Mouse (Mus musculus) heart, adult 2 months (tissue): ENCODE results near the gene Med20. TPM values are rescaled to one million over a fixed set of nuclear protein-coding genes. Genes with fewer than 3 reads are reported as not detected.
"Not testable (repeated sequence)": the region's sequence is repeated elsewhere in the genome, so short reads cannot be mapped to it uniquely, and the experiment has no call there.

Source experiments
- DNase-seq, 2 experiments: peaks; one replicate each; pipeline ENCODE4 v3.0.0; 2021
- H3K27ac ChIP-seq: fragments of 200-600 bp; 2 replicates; pipeline ENCODE4 v1.8.1; 2022
- H3K27me3 ChIP-seq: fragments of 200-500 bp; 2 replicates; pipeline ENCODE4 v1.6.1; 2012; ENCODE audit warnings: mild to moderate bottlenecking, low read length, inconsistent platforms, mixed read lengths; ENCODE audit not compliant: control insufficient read depth, insufficient read depth
- H3K36me3 ChIP-seq: fragments of 200-500 bp; 2 replicates; pipeline ENCODE4 v1.6.1; 2012; ENCODE audit warnings: low read length, inconsistent platforms; ENCODE audit not compliant: control insufficient read depth, insufficient read depth
- H3K4me1 ChIP-seq: fragments of 200-500 bp; 2 replicates; pipeline ENCODE4 v1.6.1; 2011; ENCODE audit warnings: low read length; ENCODE audit not compliant: control insufficient read depth, insufficient read depth
- H3K4me3 ChIP-seq: fragments of 200-600 bp; 2 replicates; pipeline ENCODE4 v1.8.1; 2022
- H3K79me2 ChIP-seq: fragments of 200-500 bp; replicated peaks from 2 replicates; pipeline ENCODE4 v1.6.1; 2012; ENCODE audit warnings: mild to moderate bottlenecking, inconsistent platforms, low read length, moderate library complexity, mixed read lengths; ENCODE audit not compliant: control insufficient read depth, insufficient read depth
- H3K9ac ChIP-seq: fragments of 200-500 bp; 2 replicates; pipeline ENCODE4 v1.6.1; 2012; ENCODE audit warnings: low read depth, mild to moderate bottlenecking, control low read depth, inconsistent platforms, low read length, mixed read lengths
- CTCF ChIP-seq: fragments of 200-600 bp; IDR thresholded peaks from 2 replicates; pipeline ENCODE4 v1.8.1; 2022; ENCODE audit warnings: antibody characterized with exemption, mild to moderate bottlenecking, moderate library complexity
- EP300 ChIP-seq: fragments of 200-500 bp; IDR thresholded peaks from 2 replicates; pipeline ENCODE4 v1.6.1; 2011; ENCODE audit warnings: low read depth, low read length, control low read depth; ENCODE audit not compliant: insufficient read depth
- POLR2A ChIP-seq: fragments of 200-500 bp; IDR thresholded peaks from 2 replicates; pipeline ENCODE4 v1.6.1; 2011; ENCODE audit warnings: mild to moderate bottlenecking, low read depth, low read length, control low read depth; ENCODE audit not compliant: insufficient read depth
- WGBS: fragments of 180-500 bp; shearing (Covaris S2); methylation state at CpG from one replicate; pipeline ENCODE4 v1.1.7; 2018; 5-methylcytosine and 5-hydroxymethylcytosine counted together
- intact Hi-C: fragments of 180-260 bp; cut with DNase I; formaldehyde crosslinking; loops from one replicate; pipeline ENCODE4 v1.15.1; 2025
- polyA plus RNA-seq: library from polyadenylated mRNA; depleted of rRNA; stranded (reverse); fragments of >200 nt; gene quantifications from 2 replicates; pipeline ENCODE4 v1.2.3, GENCODE M21; 2012
- total RNA-seq, 2 experiments: library from RNA; stranded (reverse); gene quantifications; 2 replicates each; pipeline ENCODE4 v1.2.3; 2021

Med20 gene
- total and polyA plus RNA-seq, 3 experiments, result 13.5 to 17.4 (median 15.0) TPM

DNA sequence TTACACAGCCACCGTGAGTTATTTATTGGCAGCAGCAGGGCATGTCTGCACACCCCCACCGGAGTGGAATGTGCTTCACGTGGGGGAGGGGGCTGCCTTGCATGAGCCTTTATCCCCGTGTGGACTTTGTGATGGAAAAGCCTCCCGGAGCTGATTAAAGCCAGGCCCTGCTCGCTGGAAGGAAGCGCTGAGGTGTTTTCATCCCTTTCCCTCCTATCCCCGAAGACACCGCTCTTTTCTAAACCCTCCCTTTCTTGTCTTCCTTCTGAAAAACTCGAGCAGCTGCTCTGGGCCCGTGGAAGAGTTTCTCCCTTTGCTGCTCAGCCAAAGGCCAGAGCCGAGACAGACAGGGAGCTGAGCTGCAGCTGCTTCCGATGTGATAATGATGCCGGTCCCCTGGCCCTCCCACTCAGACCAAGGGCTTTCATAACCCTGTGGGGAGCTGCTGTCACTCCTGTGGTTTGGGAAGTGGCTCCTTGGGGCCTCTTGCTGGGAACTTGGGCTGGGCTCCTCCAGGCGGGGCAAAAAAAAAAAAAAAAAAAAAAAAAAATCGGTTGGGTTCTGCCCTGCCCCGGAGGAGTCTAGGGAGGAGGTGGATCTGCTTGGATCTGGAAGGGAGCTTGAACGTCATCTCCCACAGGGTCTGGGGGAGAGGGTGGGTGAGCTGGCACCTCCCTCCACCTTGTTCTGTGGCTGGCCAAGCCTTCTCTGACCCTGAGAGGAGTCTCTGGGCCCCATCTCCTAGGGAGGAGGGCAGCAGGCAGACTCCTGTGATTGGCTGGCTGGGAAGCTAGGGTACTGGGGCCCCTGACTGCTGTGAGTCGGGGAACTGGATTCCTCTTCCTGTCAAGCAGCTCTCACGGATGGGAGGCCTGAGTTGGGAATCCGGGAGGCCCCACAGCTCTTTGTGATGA, 15.9 kb upstream of the Med20 start:
- TF ChIP-seq EP300 (0 out of 2 replicates have a peak, but pooled peaks have one; percentile 27), POLR2A (0 out of 2 replicates have a peak, but pooled peaks have one; percentile 35), CTCF (no peak)
- peaks cover 3% of the 10 kb centered on the region; the same call in 1 of the 2 replicates for H3K36me3 ChIP-seq
- DNase-seq, result peak; percentile 73 to 80
- H3K9ac ChIP-seq, result peak overlapping the region; percentile 68
- H3K27ac ChIP-seq, result peak overlapping the region; percentile 91
- H3K79me2 ChIP-seq, result no peaks in the 10 kb centered on the region; the same call in 1 of the 2 replicates
- no peaks in the 10 kb centered on the region for H3K27me3 ChIP-seq
- peak overlapping the region; percentile 86 for H3K4me3 ChIP-seq
- intact Hi-C loops, result no loop called here
- H3K4me1 ChIP-seq, result peaks cover 16% of the 10 kb centered on the region
- 18% methylated on average over 21 of the region's 21 CpGs for WGBS

DNA sequence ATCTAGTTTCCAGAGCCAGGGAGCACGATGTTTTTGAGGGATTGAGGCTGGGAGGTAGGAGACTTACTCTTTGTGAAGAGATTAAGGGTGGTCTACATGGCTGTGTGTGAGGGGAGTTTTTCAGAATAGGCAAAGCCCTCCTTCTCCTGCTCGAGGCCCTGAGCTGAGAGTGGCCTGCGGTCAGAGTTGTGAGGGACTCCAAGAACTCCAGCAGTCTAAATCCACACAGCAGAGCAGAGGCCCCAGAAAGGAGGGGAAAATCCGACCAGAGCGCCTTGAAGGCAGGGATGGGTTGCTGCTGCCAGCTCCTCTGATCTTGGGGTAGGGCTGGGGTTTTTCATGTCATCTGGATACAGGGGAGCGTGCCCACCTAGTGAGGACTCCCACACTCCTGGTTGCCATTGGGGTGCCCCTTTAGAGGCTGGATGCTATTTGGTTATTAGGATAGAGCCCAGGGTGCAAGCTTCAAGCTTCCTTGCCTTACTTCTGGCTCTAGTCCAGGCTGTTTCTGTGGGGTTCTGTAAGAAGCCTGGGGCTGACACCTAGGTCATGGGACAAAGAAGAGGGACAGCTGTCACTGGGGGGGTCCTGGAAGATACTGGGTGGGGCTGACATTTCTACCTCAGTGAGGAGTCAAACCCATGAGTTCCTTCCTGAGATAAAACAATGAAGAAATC, 15.1 kb upstream of the Med20 start:
- WGBS, result 47% methylated on average over 6 of the region's 6 CpGs
- peak in 1 of 2 experiments; percentile 42 for DNase-seq
- TF ChIP-seq CTCF (no peak), EP300 (no peak), POLR2A (no peak)
- Histone ChIP-seq H3K79me2 (no peaks in the 10 kb centered on the region; the same call in 1 of the 2 replicates), H3K4me3 (no peak overlapping the region), H3K36me3 (peaks cover 3% of the 10 kb centered on the region; the same call in 1 of the 2 replicates), H3K4me1 (peaks cover 16% of the 10 kb centered on the region), H3K27ac (peak overlapping the region; percentile 91), H3K27me3 (no peaks in the 10 kb centered on the region), H3K9ac (no peak overlapping the region)
- intact Hi-C loops, result no loop called here

DNA sequence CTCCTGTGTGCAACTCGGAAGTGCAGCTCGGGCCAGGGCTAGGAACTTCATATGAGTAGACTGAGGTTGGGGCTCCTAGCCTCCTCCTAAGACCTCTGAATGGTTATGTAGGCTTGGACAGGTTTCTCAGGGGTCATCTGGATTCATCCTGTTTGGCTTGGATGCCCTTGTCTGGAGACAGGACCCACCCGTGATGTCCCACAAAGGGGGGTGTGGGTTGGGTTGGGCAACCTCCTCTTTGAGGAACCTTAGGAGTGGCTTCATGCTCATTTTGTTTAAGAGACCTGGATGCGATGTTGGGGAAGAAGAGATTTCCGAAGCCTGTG, 14.6 kb upstream of the Med20 start:
- Histone ChIP-seq H3K27me3 (no peaks in the 10 kb centered on the region), H3K79me2 (no peaks in the 10 kb centered on the region; the same call in 1 of the 2 replicates), H3K27ac (peak overlapping the region; percentile 91), H3K36me3 (peaks cover 3% of the 10 kb centered on the region; the same call in 1 of the 2 replicates), H3K9ac (no peak overlapping the region), H3K4me3 (no peak overlapping the region), H3K4me1 (peaks cover 16% of the 10 kb centered on the region)
- DNase-seq, result peak in 1 of 2 experiments; percentile 21
- WGBS, result 54% methylated on average over 5 of the region's 5 CpGs
- TF ChIP-seq CTCF (no peak), EP300 (no peak), POLR2A (no peak)
- intact Hi-C loops, result no loop called here

DNA sequence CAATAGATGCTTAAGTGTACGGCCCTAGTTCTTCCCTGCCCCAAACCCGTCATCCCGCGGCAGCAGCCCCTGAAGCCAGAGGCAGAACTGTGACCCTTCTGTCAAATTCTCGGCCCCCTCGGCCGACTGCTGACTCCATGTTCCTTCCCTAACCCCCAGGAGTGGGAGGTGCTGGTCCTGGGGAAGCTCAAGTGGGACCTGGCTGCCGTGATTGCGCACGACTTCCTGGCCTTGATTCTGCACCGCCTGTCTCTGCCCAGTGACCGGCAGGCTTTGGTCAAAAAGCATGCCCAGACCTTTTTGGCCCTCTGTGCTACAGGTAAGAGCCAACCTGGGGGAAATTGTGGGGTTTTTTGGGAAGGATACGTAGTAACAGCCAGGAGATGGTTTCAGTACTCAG, 14.1 kb upstream of the Med20 start:
- peaks cover 3% of the 10 kb centered on the region; the same call in 1 of the 2 replicates for H3K36me3 ChIP-seq

DNA sequence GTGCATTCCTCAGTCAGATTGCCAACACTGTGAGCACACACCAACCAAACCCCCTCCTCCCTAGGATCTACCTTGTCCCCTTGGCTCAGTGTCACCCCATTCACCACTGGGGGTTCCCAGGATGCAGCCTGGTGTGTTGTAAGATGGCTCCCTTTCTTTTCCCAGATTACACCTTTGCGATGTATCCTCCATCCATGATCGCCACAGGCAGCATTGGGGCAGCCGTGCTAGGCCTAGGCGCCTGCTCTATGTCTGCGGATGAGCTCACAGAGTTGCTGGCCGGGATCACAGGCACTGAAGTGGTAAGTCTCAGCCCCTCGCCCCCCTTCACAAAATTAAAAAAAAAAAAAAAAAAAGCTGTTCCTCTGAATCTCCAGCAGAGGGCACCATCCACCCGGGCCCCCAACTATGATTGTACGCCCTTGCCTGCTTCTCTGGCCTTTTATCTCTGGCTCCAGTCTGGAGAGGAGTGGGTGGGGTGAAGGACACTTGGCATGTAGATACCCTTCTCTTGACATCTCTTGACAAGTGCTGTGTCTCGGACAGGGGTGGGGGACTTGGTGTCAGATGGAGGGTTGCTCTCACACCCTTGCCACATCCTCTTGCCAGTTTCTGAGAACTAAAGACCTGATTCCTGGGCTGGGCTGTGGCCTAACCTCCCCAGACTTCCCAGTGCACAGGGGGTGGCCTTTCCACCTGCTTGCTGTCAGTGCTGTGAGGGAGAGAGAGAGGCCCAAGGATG, 13.4 kb upstream of the Med20 start:
- WGBS, result 16% methylated on average over 10 of the region's 10 CpGs
- H3K36me3 ChIP-seq, result peaks cover 3% of the 10 kb centered on the region; the same call in 1 of the 2 replicates
- DNase-seq, result peak; percentile 45 to 53
- H3K27me3 ChIP-seq, result no peaks in the 10 kb centered on the region
- H3K79me2 ChIP-seq, result no peaks in the 10 kb centered on the region; the same call in 1 of the 2 replicates
- H3K4me1 ChIP-seq, result peaks cover 16% of the 10 kb centered on the region
- no peak overlapping the region for H3K4me3 ChIP-seq
- intact Hi-C loops, result no loop called here
- peak overlapping the region; percentile 91 for H3K27ac ChIP-seq
- H3K9ac ChIP-seq, result no peak overlapping the region
- no peak for TF ChIP-seq EP300
- TF ChIP-seq CTCF, result peak; percentile 80
- TF ChIP-seq POLR2A, result no peak

More for the DNA sequence above, 14.1 kb upstream of the Med20 start:
- TF ChIP-seq CTCF (no peak), EP300 (no peak), POLR2A (no peak)
- peak overlapping the region; percentile 2; the same call in 1 of the 2 replicates for H3K9ac ChIP-seq
- peaks cover 16% of the 10 kb centered on the region for H3K4me1 ChIP-seq
- H3K27ac ChIP-seq, result peak overlapping the region; percentile 91
- intact Hi-C loops, result no loop called here
- H3K79me2 ChIP-seq, result no peaks in the 10 kb centered on the region; the same call in 1 of the 2 replicates
- DNase-seq, result peak in 1 of 2 experiments; percentile 40
- 40% methylated on average over 13 of the region's 13 CpGs for WGBS
- no peak overlapping the region for H3K4me3 ChIP-seq
- no peaks in the 10 kb centered on the region for H3K27me3 ChIP-seq

DNA sequence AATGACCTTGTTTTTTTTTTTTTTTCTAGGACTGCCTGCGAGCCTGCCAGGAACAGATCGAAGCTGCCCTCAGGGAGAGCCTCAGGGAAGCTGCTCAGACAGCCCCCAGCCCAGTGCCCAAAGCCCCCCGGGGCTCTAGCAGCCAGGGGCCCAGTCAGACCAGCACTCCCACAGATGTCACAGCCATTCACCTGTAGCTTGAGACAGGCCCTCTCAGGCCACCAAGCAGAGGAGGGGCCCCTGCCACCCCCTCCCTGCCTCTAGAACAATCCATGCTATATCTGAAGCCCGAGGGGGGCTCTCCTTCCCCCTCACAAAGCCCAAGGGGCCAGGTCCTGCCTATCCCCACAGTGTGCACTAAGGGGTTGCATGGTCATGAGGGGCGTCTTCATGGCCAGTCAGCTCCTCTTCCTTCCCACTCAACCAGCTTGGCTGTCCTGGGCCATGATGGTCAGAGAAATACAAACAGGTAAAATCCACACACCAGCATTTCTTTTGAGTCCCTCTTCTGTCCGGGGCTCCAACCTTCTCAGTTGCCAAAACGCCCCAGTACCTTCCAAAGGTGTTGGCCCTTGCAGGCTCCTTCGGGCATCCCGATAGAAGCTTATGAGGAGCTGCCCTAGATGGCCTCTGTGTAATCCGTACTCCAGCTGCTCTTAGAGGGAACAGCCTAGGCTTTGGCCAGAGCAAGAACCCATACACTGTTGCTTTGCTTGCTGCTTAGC, 12.6 kb upstream of the Med20 start:
- H3K27me3 ChIP-seq, H3K9ac ChIP-seq, H3K79me2 ChIP-seq, H3K36me3 ChIP-seq, intact Hi-C loops, DNase-seq, H3K4me3 ChIP-seq: not testable (repeated sequence)
- peak overlapping the region; percentile 80 for H3K27ac ChIP-seq
- peaks cover 16% of the 10 kb centered on the region for H3K4me1 ChIP-seq
- WGBS, result 66% methylated on average over 10 of the region's 10 CpGs
